Mouse (Mus musculus) liver, embryonic 14 days (tissue): ENCODE data around the gene Timd2. TPM values are rescaled to one million over a fixed set of nuclear protein-coding genes. Genes with fewer than 3 reads are reported as not detected.

Source experiments
- polyA plus RNA-seq: library from polyadenylated mRNA; depleted of rRNA; stranded (reverse); fragments of >200 nt; gene quantifications from 2 replicates; pipeline ENCODE4 v1.2.3, GENCODE M21; 2012; rRNA removed

Timd2 gene
- polyA plus RNA-seq: 22.5 and 30.2 TPM in 2 replicates

DNA sequence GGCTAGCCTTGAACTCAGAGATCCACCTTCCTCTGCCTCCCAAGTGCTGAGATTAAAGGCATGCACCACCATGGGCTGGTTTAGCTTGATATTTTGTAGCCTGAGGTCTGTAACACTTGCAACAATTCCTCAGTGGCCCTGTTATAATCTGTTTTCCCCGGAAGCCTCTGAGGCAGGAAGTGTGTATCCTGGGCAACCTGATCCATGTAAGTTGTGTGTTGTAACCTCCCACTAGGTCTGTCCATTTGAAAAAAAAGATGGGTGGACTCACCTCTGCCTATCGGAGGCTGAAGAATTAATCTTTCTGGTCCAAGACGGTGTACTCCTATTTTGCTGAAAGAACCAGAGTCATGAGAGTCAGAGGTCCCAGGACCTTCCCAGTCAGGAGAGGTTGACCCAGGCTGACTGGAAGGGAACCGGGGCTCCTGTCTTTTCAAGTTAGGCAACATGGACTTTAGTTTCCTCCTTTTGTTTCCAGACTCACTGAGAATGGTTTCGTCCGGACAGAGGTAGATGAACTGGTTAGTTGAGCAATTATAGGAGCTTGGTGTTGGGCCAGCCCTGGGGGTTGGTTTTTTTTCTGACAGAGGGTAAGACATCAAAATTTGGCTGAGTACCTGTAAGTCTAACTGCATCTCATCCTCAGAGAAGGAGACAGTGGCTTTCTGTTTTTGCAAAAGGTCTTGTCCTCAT lies at the start of gene Timd2:
Timd2 (minus strand) TSS at position 398 of the 693 bp plus-strand sequence.

DNA sequence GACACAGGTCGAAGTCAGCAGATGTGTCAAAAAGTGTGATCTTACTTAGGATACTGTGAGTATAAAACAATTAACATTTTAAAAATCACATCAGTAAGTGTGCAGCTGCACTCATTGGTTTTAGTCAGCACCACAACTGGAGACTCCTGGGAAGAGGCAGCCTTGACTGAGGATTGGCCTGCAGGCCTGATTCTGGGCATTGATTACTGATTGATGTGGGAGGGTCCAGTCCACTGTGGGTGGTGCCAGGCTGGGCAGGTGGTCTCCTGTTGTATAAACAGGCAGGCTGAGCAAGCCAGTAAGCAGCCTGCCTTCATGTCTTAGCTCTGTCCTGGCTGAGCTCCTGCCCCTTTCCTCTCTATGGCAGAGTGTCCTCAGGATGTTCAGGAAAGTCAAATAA lies 28.2 kb upstream of the Timd2 start, which contains the start of gene Havcr1:
Havcr1 (plus strand) TSS at position 5 of the 400 bp plus-strand sequence.

DNA sequence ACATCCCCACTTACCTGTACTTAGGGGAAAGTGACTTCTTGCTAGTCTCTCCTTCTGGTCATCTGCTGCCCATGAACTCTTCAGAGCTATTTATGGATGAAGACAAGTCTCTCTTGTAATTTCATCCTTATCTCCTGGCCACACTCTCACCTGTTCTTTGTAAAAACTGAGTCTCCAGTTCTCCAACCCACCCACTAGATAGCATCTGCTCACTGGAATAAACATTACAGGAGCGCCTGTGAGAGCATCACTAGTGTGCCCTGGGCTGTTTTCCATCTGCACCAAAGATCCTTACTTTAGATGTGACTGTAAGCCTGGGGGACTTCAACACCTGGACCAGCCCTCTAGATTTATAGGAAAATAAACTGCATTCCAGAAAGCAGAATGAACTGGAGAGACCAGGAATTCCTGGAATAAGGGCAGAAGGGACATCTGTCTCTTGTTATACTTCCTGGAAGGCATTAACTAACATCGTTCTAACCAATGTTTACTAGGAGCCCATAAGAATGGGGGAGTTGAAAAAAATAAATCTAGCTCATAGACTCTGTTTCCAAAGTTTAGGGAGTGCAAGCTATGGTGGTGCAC lies 77.6 kb downstream of the Timd2 start, which contains the start of gene Dppa1:
Dppa1 (minus strand) TSS at position 51 of the 585 bp plus-strand sequence.

Other genes with a start within 250 kb of the Timd2 start
- gene Gm12169, start 182.8 kb downstream of the Timd2 start, polyA plus RNA-seq: not detected in 2 replicates
- gene BC053393, start 135.5 kb downstream of the Timd2 start, polyA plus RNA-seq: not detected in 2 replicates
- gene Dppa1, start 77.8 kb downstream of the Timd2 start, polyA plus RNA-seq: not detected in 2 replicates
- 0.01 and 0.07 TPM in 2 replicates for gene Havcr1, start 28.0 kb upstream of the Timd2 start, polyA plus RNA-seq
- 4.0 and 5.1 TPM in 2 replicates for gene Timd4, start 103.7 kb upstream of the Timd2 start, polyA plus RNA-seq